Mouse (Mus musculus): ENCODE measurements at regions not wholly inside any gene's neighbourhood (a gene's known extent, or its start where the extent isn't known, plus 50 kb on each side); places are given as distances from the start of the nearest gene placed in this dataset.

DNA sequence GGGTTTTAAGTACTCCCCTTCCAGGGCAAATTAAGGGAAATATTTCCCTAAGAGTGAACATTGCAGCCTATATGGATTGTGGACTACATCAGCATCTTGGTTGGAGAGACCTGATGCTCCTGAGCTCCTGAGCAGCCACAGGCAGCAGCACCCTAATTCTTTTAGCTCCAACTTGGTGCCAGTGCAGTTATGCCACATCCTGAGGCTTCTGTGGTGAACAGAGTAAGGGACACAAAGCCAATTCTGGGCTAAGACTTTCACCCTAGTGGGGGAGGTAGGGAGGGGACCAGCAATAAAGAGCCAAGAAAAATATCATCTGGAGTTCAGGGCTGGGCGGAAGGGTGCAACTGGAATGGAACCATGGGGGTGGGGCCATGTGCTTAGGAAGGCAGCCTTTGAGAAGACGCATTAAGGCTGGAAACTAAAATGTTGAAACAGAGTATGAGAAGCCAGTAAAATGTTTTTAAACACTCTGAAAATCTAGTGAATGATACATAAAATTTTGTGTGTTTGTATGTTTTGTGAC, 182.1 kb upstream of the Jun start:
- DNase-seq: no peak

DNA sequence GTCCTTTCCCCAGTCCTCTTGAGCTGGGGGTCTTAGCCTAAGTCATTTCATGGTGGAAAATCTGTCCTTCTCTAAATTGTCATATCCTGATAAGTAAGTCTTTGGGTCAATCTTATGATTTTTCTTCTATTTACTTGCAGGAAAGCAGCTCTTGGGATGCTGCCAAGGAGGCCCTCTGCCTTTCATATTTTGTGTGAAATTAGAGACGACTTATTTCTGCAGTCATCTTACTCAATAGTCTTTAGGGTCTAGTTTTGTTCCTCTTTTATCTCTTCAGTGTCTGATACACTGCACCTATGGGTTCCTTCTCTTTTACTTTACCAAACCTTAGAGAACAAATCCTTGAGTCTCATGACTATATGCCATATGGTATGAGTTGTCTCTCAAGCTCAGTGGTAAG, 196.0 kb upstream of the Jun start:
- DNase-seq: no peak

DNA sequence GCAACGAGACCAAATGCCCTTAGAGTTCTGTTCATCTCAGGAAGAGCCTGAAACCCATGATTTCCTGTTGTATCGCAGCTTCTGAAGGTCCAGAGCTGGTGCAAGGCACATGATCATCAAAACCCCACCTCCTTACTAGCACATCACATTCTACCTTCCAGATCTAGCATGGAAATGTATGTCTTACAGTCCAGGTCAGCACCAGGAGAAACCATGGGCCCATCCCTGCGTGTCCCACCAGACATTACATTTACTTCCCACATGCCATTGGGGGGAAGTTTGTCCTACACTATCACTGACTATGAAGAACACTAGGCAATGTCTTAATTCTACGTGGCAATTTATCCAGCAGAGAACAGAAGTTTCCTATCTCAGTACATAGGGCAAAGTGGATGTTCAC, 197.0 kb upstream of the Jun start:
- no peak for DNase-seq

DNA sequence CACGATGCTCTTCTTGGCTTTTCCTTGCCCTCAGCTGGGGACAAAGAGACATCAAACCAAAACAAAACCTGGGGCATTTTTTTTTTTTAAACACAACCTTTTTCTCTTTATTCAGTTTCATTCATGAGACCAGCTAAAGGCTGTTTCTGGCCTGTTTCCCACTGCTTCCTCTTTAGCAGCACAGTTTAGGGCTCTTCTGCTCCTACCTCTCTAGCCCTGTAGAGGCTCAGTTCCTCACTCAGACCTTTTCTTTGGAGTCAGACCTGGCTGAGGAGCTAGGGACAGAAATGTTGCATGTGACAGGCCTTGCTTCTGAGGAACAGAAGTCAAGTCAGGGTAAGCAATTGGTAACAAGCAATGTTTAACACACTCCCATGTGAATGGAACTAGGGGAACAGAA, 198.1 kb upstream of the Jun start:
- DNase-seq: no peak

DNA sequence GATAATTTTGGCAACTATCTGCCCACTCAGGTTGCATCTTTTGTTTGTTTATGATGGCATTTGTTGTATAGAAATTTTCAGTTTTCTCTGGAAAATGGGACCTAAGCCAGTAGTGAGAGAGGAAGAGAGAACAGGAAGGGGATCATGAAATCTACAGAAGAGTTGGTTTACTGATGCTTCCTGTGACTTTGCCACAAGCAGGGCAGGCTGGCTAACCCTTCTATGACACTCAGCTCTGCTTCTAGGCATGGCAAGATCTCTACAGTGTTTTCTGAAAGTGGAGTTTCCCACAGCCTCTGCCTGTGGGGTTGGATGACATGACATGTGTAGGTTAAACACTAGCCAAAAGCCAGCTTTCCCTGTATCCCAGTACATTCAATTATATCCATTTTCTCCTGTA, 217.7 kb upstream of the Jun start:
- DNase-seq: no peak

DNA sequence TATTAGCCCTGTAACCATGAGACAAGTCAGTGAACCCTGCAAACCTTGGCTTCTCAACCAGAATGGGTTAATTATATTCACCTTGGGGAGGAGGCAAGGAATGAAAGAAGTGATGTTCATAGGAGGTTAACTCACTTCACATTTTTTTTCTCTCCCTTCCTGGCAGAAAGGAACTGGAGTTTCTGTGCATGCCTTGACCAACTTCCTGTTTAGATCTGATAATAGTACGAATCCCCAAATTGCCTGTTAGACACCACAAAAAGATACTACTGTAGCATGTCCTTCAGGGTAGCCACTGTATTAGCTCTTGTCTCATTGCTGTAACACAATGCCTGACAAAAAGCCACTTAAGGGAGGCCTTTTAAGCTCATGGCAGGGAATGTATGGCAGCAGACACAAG, 218.4 kb upstream of the Jun start:
- DNase-seq: no peak

DNA sequence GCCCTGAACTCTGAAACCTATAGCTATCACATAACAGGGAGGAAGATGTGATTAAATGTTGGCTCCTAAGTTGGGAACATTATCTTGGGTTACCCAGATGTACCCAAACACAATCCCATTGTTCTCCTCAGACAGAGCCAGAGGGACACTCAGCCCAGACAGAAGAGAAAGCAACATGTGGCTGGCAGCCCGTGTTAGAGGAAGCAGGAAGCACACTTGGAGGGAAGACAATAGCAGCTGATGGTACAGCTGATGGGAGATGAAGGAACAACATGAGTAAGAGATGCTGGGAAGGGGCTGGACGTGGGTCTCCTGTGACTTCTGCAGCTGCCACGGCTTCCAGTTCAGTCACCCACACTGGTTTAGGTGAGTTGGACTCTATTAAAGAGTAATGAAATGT, 224.2 kb upstream of the Jun start:
- DNase-seq: no peak

DNA sequence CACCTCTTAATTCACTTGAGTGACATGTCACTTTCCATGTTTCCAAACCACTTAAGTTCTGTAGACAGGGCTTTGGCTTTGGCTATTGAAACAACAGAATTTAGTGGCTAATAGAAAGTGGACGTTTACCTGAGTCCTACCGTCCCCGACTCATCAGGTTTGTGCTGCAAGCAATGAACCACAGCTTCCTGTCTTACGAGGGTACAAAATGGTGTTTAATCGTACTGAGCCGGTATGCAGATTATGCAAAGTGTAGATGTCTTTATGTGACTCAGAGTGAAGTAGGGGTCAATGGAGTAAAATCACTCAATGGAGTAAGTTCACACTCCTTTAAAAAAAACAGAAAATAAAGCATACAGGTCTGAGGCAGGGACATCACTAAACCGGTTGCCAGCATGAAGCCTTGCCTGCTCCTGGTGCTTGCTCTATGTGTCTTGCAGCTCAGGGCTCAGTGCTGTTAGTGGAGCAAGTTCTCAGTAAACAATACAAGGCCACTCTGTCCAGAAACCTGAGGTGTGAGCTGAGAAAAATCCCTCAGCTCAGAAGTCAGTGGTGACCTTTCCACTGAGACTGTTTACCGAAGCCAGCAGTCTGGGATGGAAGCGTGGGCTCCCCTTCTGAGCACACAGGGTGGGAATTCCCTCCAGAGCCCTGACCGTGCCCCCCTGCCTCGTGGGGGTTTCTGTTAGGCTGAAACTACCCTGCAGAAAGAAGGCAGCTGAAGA, 226.1 kb upstream of the Jun start:
- no peak for DNase-seq

DNA sequence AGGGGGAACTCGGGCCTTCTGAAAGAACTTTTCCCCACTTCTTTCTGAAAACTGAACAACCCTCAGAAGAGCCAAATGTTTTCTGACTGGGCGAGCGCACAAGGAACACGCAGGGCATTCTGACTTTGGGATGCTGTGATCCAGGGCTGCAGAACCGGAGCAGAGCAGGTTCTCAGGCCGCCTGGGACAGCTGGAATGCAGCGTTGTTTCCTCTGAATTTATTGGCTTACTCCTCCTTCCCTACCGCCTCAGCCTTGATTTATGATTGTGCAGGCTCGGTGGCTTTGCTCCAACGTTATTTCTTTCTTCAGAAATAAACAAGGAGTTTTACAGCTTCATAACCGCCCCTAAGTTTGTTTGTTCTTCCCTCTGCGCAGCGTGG, 226.7 kb upstream of the Jun start:
- DNase-seq: no peak

DNA sequence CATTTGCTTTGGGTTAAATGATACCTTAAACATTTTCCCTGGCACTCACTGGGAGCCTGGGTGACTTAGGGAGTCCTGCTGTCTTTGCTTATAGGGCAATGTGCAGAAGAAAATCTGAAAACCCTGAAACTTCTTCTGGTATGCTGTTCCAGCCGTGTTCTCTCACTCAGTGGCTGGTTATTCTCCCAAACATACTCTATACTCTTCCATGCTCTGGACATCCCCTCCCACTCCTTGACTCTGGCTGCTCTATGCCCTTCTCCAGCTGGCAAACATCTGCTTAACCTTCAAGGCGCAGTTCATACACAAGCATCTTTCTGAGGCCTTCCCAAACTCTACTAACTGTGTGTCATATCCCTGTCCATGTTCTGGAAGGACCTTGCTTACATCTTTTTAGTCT, 227.2 kb upstream of the Jun start:
- no peak for DNase-seq

DNA sequence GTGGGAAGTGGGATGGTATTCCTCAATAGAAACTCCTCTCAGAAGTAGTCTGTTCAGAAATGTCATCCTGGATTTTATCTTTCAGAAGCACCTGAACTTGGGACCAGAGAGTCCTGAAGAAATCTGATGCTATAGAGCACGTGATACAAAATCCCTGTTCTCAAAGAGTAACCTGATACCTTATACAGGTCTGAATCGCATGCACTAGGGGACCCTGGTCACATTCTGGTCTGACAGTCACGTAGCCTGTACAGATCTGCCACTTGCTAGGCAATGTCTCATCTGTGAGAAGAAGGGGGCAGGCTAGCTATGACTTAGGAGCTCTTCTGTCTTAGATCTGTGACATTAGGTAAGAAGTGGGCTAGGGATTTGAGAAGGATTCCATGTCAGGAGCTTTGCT, 230.1 kb upstream of the Jun start:
- DNase-seq: no peak

DNA sequence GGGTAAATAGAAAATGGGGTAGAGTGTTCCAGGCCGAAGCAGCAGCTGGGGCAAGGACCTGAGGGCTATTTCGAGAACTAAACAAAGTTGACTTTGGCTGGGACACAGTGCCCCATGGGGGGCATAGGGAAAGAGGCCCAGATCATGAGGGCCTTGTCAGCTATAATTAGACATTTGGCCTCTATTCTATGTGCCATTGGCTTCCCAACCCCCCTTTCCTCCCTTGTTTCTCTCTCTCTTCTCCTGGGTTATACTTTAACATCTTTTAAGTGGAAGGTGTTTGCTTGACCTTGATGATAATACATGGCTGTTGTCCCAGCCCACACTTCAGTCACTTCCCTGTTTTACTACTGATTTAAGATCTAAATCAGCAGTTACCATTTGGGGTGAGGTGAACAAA, 231.8 kb upstream of the Jun start:
- peak; percentile 9 for DNase-seq

DNA sequence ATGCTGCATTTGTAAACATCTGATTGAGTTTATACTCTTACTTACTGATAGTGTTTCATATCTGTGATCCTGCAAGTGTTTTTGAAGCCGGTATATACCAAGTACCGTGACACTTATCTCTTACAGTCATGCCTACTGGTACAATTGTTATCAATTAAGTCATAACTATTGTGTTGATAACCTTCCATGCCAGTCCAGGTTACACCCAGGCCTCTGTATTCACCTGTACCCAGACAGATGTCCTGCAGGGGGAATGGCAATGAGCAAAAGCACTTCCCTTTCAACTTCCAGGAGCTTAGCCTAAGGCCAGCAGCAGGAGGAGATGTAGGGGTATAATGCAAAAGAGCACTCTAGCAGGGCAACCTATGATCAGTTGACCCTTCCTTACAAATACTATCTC, 232.2 kb upstream of the Jun start:
- DNase-seq: no peak

DNA sequence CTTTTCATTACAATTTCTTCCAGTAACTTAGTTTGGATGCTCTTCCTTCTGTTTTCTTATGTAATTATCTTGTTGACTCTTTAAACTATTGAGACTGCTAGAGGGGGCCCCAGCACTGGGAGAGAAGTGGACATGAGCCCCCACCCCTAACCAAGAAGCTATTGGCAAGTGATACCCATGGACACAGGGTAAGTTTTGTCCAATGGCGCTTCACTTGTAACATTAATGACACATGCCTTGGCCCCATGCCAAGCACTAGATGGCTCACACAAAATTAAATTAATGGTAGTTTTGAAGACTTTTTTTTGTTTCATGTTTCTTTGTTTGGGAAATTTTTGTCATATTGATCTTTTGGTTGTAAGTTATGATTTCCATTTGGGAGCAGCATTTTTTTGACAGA, 232.7 kb upstream of the Jun start:
- no peak for DNase-seq

DNA sequence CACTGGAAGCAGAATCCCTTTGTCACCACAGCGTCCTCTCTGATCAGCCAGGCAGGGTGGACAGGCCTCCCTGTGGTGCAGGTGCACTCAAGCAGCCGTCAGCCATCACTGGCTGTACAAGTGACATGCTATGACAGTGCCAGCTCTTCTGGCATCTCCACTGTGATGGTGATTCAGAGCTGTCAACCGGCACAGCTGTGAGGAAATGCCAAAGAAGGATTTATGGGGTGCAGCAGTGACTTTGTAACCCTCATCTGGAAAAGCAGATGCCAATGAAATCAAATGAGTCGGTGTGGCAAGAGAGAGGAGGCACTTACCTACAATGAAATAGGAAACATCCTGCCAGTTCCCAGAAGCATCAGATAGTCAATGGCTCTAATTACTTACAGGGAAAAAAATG, 238.3 kb upstream of the Jun start:
- DNase-seq: no peak

DNA sequence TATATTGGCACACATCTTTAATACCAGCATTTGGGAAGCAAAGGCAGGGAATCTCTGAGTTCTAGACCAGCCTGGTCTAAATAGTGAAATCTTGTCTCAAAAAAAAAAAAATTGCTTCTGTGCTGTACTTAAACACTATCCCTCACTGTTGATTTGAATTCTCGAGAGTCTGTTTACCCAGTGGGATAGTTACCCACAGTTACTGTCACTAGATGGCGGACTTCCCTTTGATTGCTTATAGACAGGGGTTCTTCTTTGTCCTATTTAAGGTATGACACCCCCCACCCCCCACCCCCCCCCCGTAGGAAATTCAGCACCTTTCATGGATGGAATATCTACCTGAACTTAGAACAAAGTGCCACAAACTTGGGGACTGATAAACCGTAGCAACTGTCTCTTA, 242.1 kb upstream of the Jun start:
- no peak for DNase-seq

DNA sequence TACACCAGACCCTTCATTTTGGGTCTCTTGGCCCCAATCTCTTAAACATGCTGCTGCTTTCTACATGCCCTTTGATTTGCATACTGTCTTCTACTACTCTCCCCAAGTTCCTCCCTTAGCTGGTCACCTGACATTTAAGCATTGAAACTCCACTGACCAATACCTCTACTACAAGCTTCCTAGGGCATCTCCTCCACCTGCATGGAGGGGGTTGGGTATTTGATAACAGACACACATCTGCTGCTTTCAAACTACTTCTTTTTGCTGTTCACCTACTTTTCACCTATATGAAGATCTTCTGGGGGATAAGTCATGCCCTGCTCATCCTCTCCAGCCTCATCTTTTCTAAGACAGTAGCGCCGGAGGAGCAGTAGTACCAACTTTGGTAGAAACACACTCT, 249.9 kb upstream of the Jun start:
- no peak for DNase-seq

DNA sequence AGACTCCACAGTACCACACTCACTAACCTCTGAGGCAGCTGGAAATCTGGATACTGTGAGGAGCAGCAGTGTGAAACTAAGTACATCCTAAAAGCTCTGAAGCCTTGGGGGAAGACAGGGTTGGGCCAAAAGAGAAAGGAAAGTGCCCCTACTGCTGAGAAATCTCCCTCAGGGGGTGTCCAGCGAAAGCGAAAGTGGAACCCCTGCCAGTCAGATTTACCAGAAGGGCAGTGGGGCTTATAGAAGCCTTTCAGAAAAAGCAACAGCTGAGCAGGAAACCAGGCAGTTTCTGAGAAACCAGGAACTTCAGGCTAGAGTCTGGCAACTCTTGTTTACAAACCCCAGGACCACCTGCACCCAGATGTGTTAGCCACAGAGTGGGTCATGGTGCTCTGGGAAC, 251.3 kb upstream of the Jun start:
- DNase-seq: no peak

DNA sequence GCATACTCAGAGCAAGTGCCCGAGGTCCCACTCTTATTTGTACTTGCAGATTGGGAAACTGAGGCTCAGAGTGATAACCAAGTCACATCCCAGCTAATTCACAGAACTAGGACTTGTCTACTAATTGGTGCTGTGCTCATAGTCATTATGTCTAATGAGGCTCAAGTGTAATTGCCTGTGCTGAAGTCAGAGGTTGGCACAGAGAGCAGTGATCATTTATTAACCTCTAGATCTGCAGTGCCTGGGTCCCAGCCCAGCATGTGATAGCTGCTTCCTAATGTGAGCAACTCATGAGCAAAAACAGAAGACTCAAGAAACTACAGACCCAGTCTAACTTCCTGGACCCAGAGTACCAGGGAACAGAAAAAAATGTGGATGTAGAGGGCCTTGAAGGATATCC, 252.0 kb upstream of the Jun start:
- DNase-seq: no peak

DNA sequence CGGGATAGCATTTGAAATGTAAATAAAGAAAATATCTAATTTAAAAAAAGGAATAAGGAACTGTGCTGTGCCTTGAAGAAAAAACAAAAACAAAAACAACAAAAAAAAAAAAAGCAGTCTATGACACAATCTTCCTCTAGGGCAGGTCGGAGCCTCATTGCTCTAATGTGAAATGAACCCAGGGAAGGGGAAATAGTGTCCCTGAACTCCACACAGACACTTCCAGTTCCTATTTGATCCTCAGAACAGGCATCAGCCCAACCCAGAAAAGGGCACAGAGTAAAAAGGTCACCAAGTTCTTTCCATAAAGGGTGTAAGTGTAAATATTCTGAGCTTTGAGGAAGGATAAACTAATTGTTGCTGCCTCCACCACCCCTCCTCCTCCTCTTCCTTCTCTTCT, 250.2 kb upstream of the Fggy start:
- DNase-seq: no peak

DNA sequence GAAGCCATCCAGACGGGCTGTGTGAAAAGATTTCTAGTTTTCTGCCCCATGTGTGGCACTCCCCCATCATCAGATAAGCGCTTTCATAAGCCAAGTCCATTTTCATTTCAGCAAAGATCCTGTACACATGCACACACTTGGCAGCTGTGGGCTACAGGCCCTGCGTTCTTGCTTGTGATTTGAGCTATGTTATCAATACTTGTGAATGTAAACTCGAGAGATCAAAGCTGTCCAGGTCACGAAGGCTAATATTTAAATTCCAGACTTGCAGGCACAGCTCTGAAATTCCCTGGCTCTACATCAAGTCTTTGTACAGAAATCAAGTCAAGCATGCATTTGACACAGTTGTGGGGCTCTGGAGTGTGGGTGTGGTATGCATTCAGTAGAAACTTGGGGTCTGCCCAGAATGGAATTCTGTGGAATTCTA, 248.8 kb upstream of the Fggy start:
- DNase-seq: no peak

DNA sequence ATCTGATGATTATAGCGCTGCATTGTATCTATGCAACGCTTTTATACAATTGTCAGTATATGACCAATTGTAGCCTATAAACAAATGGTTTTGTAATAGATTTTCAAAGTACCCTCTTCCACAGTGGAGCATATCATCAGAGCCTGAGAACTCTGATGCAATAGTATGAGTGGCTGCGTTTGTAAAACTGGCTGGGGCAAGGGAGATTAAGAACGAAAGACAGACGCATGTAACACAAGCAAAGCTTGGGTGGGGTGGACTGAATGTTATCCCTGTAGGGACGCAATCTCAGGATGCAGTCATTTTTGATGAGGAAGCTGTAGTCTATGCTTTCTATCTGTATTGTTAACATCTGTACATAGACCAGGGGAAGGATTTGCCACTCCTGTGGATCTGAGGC, 246.9 kb upstream of the Fggy start:
- DNase-seq: no peak

DNA sequence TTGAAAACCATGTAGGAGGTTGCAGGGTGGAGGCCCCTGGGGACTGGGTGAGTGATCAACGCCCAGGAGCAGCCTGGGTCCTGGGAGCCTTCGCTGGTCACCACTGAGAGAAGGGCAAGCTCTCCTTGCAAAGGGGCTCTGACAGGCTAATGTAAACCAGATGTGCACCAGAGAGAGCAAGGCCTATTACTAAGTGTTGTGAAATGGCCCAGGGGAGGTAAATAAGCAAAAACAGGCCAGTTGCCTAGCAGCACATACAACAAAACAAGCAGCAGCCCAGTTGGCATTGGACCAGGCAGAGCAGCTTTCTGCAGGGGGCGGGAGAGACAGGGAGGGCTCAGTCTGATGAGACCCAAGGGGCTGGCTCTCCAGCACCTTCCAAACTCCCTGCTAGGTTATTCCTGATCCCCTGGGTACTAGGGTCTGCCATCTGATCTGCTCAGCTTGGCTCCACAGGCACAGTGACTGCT, 239.5 kb upstream of the Fggy start:
- DNase-seq: peak; percentile 3

DNA sequence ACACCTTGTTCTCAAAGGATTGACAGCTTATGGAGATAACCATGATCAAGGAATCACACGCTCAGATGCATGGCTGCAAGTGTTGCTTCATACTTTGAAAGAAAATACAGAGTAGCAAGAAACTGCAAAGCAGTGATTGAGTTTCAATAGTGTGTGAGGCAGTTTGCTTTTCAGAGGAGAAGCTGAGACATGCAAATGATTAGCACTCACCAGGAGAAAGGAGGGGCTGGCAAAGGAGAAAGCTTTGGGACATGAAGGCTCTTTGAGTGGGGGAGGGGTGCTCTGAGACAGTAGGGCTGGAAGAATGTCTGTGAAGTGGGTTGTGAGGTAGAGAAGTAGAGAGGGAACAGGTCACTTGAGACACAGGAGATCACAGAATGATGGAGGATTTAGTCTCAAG, 238.7 kb upstream of the Fggy start:
- no peak for DNase-seq

DNA sequence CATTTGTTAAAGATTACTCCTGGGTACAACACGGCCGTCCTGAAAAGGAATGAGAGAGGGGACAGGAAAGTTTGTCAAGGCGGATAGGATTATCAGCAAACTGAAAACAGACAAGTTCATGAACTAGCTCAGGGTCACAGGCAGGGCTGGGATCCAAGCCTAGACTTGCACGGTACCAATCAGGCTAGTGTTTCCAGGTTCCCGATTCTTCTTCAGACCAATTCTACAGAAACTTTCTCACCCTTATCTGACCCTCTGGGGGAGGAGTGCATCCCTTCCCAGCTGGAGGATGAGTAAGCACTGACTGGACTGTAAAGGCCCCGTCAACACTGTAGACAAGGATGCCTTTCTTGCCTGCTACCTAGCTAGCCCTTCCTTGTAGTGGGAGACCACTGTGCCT, 238.3 kb upstream of the Fggy start:
- no peak for DNase-seq
